Mouse (Mus musculus) CH12.LX (cell line): ENCODE measurements around the gene 2200002J24Rik. TPM values are rescaled to one million over a fixed set of nuclear protein-coding genes. Genes with fewer than 3 reads are reported as not detected.

Source experiments
- DNase-seq: peaks from one replicate; pipeline ENCODE4 v3.0.0-alpha.2; 2013; ENCODE audit errors: extremely low read depth
- H3K27ac ChIP-seq: 2 replicates; pipeline ENCODE4 v1.5.1; 2012; ENCODE audit warnings: low read depth, mild to moderate bottlenecking, control low read depth, moderate library complexity; ENCODE audit not compliant: insufficient read depth
- H3K27me3 ChIP-seq: replicated peaks from 2 replicates; pipeline ENCODE3; 2012; ENCODE audit warnings: inconsistent platforms
- H3K36me3 ChIP-seq, 2 experiments: replicated peaks in 1 of 2; 2 replicates each; pipeline versions ENCODE3 to v1.6.1; 2012; ENCODE audit warnings: inconsistent platforms in 1 of 2, low read length in 1 of 2, mild to moderate bottlenecking in 1 of 2, mixed read lengths in 1 of 2, moderate library complexity in 1 of 2; ENCODE audit not compliant: control insufficient read depth in 1 of 2, insufficient read depth in 1 of 2
- H3K4me1 ChIP-seq, 2 experiments: 2 replicates each; pipeline ENCODE4 v1.6.1; 2012; ENCODE audit warnings: inconsistent platforms in 1 of 2, moderate library complexity in 1 of 2; ENCODE audit not compliant: insufficient read depth in 2 of 2, control insufficient read depth in 1 of 2
- H3K4me2 ChIP-seq: 2 replicates; pipeline ENCODE4 v1.6.1; 2012; ENCODE audit warnings: low read depth, mild to moderate bottlenecking, control low read depth; ENCODE audit not compliant: poor library complexity, insufficient read depth, severe bottlenecking
- H3K4me3 ChIP-seq, 3 experiments: fragments of 150-350 bp in 1 of 3; sonication (generic) in 1 of 3; replicated peaks in 1 of 3; 2 replicates each; pipeline versions ENCODE3 to v1.5.1; 2011 to 2012; ENCODE audit warnings: low read depth in 2 of 3, low read length in 2 of 3, mild to moderate bottlenecking in 2 of 3, moderate library complexity in 2 of 3, control low read depth in 1 of 3, improper control_type of control experiment in 1 of 3, inconsistent platforms in 1 of 3, mixed read lengths in 1 of 3; ENCODE audit not compliant: poor library complexity in 1 of 3
- H3K79me2 ChIP-seq: replicated peaks from 2 replicates; pipeline ENCODE4 v1.6.1; 2012; ENCODE audit warnings: mild to moderate bottlenecking, moderate library complexity; ENCODE audit not compliant: control insufficient read depth, poor library complexity, insufficient read depth, severe bottlenecking; ENCODE audit errors: extremely low read depth
- H3K9ac ChIP-seq: 2 replicates; pipeline ENCODE4 v1.6.1; 2012; ENCODE audit warnings: low read depth, mild to moderate bottlenecking, control low read depth, moderate library complexity; ENCODE audit not compliant: insufficient read depth
- H3K9me3 ChIP-seq: replicated peaks from 2 replicates; pipeline ENCODE3; 2012; ENCODE audit warnings: low read length, inconsistent platforms, mixed read lengths
- BHLHE40 ChIP-seq: IDR thresholded peaks from 2 replicates; pipeline ENCODE4 v1.6.1; 2011; ENCODE audit warnings: mild to moderate bottlenecking, low read depth, low read length, improper control_type of control experiment
- CHD2 ChIP-seq: IDR thresholded peaks from 2 replicates; pipeline ENCODE4 v1.6.1; 2011; ENCODE audit warnings: low read length, improper control_type of control experiment
- CTCF ChIP-seq, 2 experiments: IDR thresholded peaks in 1 of 2; conservative IDR thresholded peaks in 1 of 2; 2 replicates each; pipeline ENCODE4 v1.5.1; 2011 to 2012; ENCODE audit warnings: low read depth in 2 of 2, low read length in 2 of 2, improper control_type of control experiment in 1 of 2, inconsistent platforms in 1 of 2, mild to moderate bottlenecking in 1 of 2, moderate library complexity in 1 of 2
- E2F4 ChIP-seq: IDR thresholded peaks from 2 replicates; pipeline ENCODE4 v1.6.1; 2011; ENCODE audit warnings: low read depth, low read length, improper control_type of control experiment; ENCODE audit not compliant: insufficient replicate concordance
- EP300 ChIP-seq: IDR thresholded peaks from 2 replicates; pipeline ENCODE4 v1.6.1; 2011; ENCODE audit warnings: low read length, improper control_type of control experiment
- ETS1 ChIP-seq: conservative IDR thresholded peaks from 2 replicates; pipeline ENCODE4 v1.6.1; 2012; ENCODE audit warnings: low read depth, mild to moderate bottlenecking, inconsistent platforms, low read length, improper control_type of control experiment, moderate library complexity
- IRF4 ChIP-seq: IDR thresholded peaks from 2 replicates; pipeline ENCODE4 v1.6.1; 2014; ENCODE audit warnings: low read depth, mild to moderate bottlenecking, inconsistent platforms, low read length, improper control_type of control experiment
- JUN ChIP-seq: IDR thresholded peaks from 2 replicates; pipeline ENCODE4 v1.6.1; 2011; ENCODE audit warnings: low read depth, mild to moderate bottlenecking, low read length, improper control_type of control experiment, moderate library complexity; ENCODE audit not compliant: insufficient read depth
- MAFK ChIP-seq: IDR thresholded peaks from 2 replicates; pipeline ENCODE4 v1.6.1; 2011; ENCODE audit warnings: low read length, improper control_type of control experiment; ENCODE audit not compliant: insufficient replicate concordance
- MAZ ChIP-seq: IDR thresholded peaks from 2 replicates; pipeline ENCODE4 v1.6.1; 2012; ENCODE audit warnings: low read depth, mild to moderate bottlenecking, inconsistent platforms, low read length, improper control_type of control experiment, moderate library complexity
- MEF2A ChIP-seq: IDR thresholded peaks from 2 replicates; pipeline ENCODE4 v1.6.1; 2014; ENCODE audit warnings: low read depth, mild to moderate bottlenecking, inconsistent platforms, low read length, improper control_type of control experiment, borderline replicate concordance
- MXI1 ChIP-seq: IDR thresholded peaks from 2 replicates; pipeline ENCODE4 v1.6.1; 2011; ENCODE audit warnings: mild to moderate bottlenecking, low read depth, low read length, improper control_type of control experiment
- NRF1 ChIP-seq: IDR thresholded peaks from 2 replicates; pipeline ENCODE4 v1.6.1; 2014; ENCODE audit warnings: low read depth, mild to moderate bottlenecking, inconsistent platforms, low read length, improper control_type of control experiment, moderate library complexity
- PAX5 ChIP-seq: IDR thresholded peaks from 2 replicates; pipeline ENCODE4 v1.6.1; 2012; ENCODE audit warnings: low read length, inconsistent platforms, mixed read lengths
- POLR2AphosphoS2 ChIP-seq: IDR thresholded peaks from 2 replicates; pipeline ENCODE4 v1.6.1; 2011; ENCODE audit warnings: low read depth, low read length, improper control_type of control experiment
- RAD21 ChIP-seq: IDR thresholded peaks from 2 replicates; pipeline ENCODE4 v1.6.1; 2011; ENCODE audit warnings: low read depth, mild to moderate bottlenecking, low read length, improper control_type of control experiment, moderate library complexity
- SMC3 ChIP-seq: IDR thresholded peaks from 2 replicates; pipeline ENCODE4 v1.6.1; 2011; ENCODE audit warnings: low read depth, low read length, improper control_type of control experiment
- TCF12 ChIP-seq: IDR thresholded peaks from 2 replicates; pipeline ENCODE4 v1.6.1; 2014; ENCODE audit warnings: low read depth, mild to moderate bottlenecking, inconsistent platforms, low read length, improper control_type of control experiment
- USF1 ChIP-seq: IDR thresholded peaks from 2 replicates; pipeline ENCODE4 v1.6.1; 2014; ENCODE audit warnings: low read depth, mild to moderate bottlenecking, inconsistent platforms, low read length, improper control_type of control experiment
- USF2 ChIP-seq: conservative IDR thresholded peaks from 2 replicates; pipeline ENCODE4 v1.6.1; 2011; ENCODE audit warnings: low read depth, low read length, improper control_type of control experiment
- ZKSCAN1 ChIP-seq: IDR thresholded peaks from 2 replicates; pipeline ENCODE4 v1.6.1; 2012; ENCODE audit warnings: low read depth, inconsistent platforms, low read length, improper control_type of control experiment, borderline replicate concordance
- ZMIZ1 ChIP-seq: IDR thresholded peaks from 2 replicates; pipeline ENCODE4 v1.6.1; 2012; ENCODE audit warnings: low read depth, mild to moderate bottlenecking, inconsistent platforms, low read length, improper control_type of control experiment
- ZNF384 ChIP-seq: IDR thresholded peaks from 2 replicates; pipeline ENCODE4 v1.6.1; 2012; ENCODE audit warnings: low read depth, low read length, improper control_type of control experiment, inconsistent platforms
- dilution Hi-C: fragments of 300-500 bp; cut with MboI; formaldehyde crosslinking; loops from 2 replicates; pipeline ENCODE4 v1.14.3; 2020; ENCODE audit warnings: low sequenced_read_pairs; ENCODE audit not compliant: extremely low pct_unique_long_range_greater_than_20kb, extremely low pct_ligation_motif_present
- in situ Hi-C: fragments of 300-500 bp; cut with MboI; formaldehyde crosslinking; loops from 3 replicates; pipeline ENCODE4 v1.14.3; 2019; ENCODE audit warnings: low sequenced_read_pairs, low pct_ligation_motif_present, low pct_unique_long_range_greater_than_20kb, mixed read lengths
- polyA plus RNA-seq: library from polyadenylated mRNA; unstranded; fragments of >175 nt; gene quantifications from 2 replicates; pipeline ENCODE4 v1.2.1, GENCODE M21; 2012; ENCODE audit warnings: low read depth; ENCODE audit not compliant: insufficient read length
- total RNA-seq, 2 experiments: library from RNA; depleted of rRNA; stranded (reverse); fragments of 300-350 nt in 1 of 2; fragments of >200 nt in 1 of 2; gene quantifications; 2 replicates each; pipeline ENCODE4 v1.2.3; 2012 to 2014

Gene 2200002J24Rik
- total and polyA plus RNA-seq, 3 experiments = 2.9 to 4.0 (median 3.0) TPM

- peaks cover 8% of the 10 kb centered on the region for H3K79me2 ChIP-seq
- H3K9me3 ChIP-seq = no peaks in the 10 kb centered on the region
- H3K4me1 ChIP-seq = peaks cover 4 to 15% of the 10 kb centered on the region in 2 experiments; a peak in 3 of 4 replicates
- peaks cover 2% of the 10 kb centered on the region for H3K27me3 ChIP-seq
- peak overlapping the region; percentile 67 to 97 (median 89) for H3K4me3 ChIP-seq
- peak overlapping the region; percentile 97 for H3K9ac ChIP-seq
- peak overlapping the region; percentile 100 for H3K4me2 ChIP-seq
- TF ChIP-seq ZNF384 (no peak), RAD21 (no peak), MXI1 (no peak), MEF2A (no peak), EP300 (no peak), USF1 (no peak), CHD2 (no peak), MAZ (no peak), IRF4 (no peak), BHLHE40 (no peak; the same call in 1 of the 2 replicates), USF2 (no peak), PAX5 (no peak), JUN (no peak), ETS1 (no peak), ZMIZ1 (no peak), POLR2AphosphoS2 (no peak)
- dilution Hi-C loops = no loop called here
- peak; percentile 18 for DNase-seq
- no peak overlapping the region for H3K27ac ChIP-seq
- in situ Hi-C loops = no loop called here
- peaks cover 24 to 31% of the 10 kb centered on the region in 2 experiments for H3K36me3 ChIP-seq
These were observed 33.4 kb upstream of the 2200002J24Rik start for GRCm38 (mm10) chr7:30665321-30665720.

DNA sequence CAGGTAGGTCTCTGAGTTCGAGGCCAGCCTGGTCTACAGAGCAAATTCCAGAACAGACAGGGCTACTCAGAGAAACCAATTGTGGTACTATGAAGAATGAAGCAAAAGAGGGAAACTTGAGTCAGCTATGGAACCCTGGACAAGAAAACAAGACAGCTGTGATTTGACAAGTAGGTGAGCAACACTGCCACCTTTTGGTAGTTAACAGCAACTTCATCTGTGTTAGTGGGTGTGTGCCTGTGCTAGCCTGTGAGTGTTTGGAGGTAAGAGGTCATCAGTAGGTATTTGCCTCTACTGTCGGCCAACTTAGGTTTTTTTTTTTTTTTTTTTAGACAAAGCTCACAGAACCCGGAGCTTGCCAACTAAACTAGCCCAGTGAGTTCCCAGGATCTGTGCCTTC lies 29.5 kb upstream of the 2200002J24Rik start:
- TF ChIP-seq CTCF (conservative IDR thresholded peaks at IDR 0.05 in 1 of 2, IDR thresholded peaks at IDR 0.05 in 1 of 2; ENCODE audit: low read depth in 2 of 2, low read length in 2 of 2) = peak; percentile 54 to 78
- TF ChIP-seq IRF4 = no peak
- TF ChIP-seq RAD21 = peak; percentile 65
- TF ChIP-seq TCF12 = no peak
- TF ChIP-seq E2F4 = no peak
- TF ChIP-seq BHLHE40 = no peak
- no peak for TF ChIP-seq MAFK
- TF ChIP-seq NRF1 = no peak
- no peak for TF ChIP-seq ZKSCAN1
- TF ChIP-seq SMC3 = peak; percentile 56
- DNase-seq = peak; percentile 72
- dilution Hi-C loops (no loop called here), in situ Hi-C loops (no loop called here)
- H3K4me3 ChIP-seq = no peak overlapping the region
- no peaks in the 10 kb centered on the region for H3K36me3 ChIP-seq
- H3K27me3 ChIP-seq = peaks cover 2% of the 10 kb centered on the region
- H3K9ac ChIP-seq = no peak overlapping the region
- H3K27ac ChIP-seq = no peak overlapping the region
- H3K79me2 ChIP-seq = no peaks in the 10 kb centered on the region; the same call in 1 of the 2 replicates
- no peaks in the 10 kb centered on the region for H3K9me3 ChIP-seq
- H3K4me1 ChIP-seq = peaks cover 4 to 6% of the 10 kb centered on the region in 2 experiments; a peak in 3 of 4 replicates
- no peak overlapping the region for H3K4me2 ChIP-seq
